Mouse (Mus musculus) left cerebral cortex, postnatal 10 days (tissue): Measurements from ENCODE around the gene Slc6a6. TPM values are rescaled to one million over a fixed set of nuclear protein-coding genes. Genes with fewer than 3 reads are reported as not detected.

Experiments used
- DNase-seq, 2 experiments: peaks; one replicate each; pipeline ENCODE4 v3.0.0; 2021 to 2022; ENCODE audit warnings: low spot score in 2 of 2, mixed read lengths in 1 of 2; ENCODE audit errors: extremely low spot score in 1 of 2
- intact Hi-C: fragments of 180-260 bp; cut with DNase I; formaldehyde crosslinking; loops from one replicate; pipeline ENCODE4 v1.15.1; 2025
- total RNA-seq, 2 experiments: library from RNA; stranded (reverse); gene quantifications; 2 replicates each; pipeline ENCODE4 v1.2.3; 2021

Gene Slc6a6
- total RNA-seq, 2 experiments from 2014 or later, result 198 to 215 TPM

GRCm38 (mm10) chr6:91690646-91691045 lies 6.8 kb downstream of the Slc6a6 start:
- no peak for DNase-seq
- intact Hi-C loops, result no loop called here

- no peak for DNase-seq
- intact Hi-C loops, result no loop called here
Observed at GRCm38 (mm10) chr6:91691576-91691975, 7.7 kb downstream of the Slc6a6 start.

- no peak for DNase-seq
- intact Hi-C loops, result no loop called here
Observed at GRCm38 (mm10) chr6:91693301-91693886, 9.5 kb downstream of the Slc6a6 start.

GRCm38 (mm10) chr6:91694610-91695009 lies 10.8 kb downstream of the Slc6a6 start:
- DNase-seq, result peak; percentile 46 to 83
- intact Hi-C loops, result no loop called here

GRCm38 (mm10) chr6:91698831-91699230 lies 15.0 kb downstream of the Slc6a6 start:
- intact Hi-C loops, result no loop called here
- no peak for DNase-seq

- DNase-seq, result no peak
- intact Hi-C loops, result no loop called here
Observed at GRCm38 (mm10) chr6:91699482-91700200, 15.8 kb downstream of the Slc6a6 start.

- DNase-seq, result no peak
- intact Hi-C loops, result no loop called here
Observed at GRCm38 (mm10) chr6:91700823-91701621, 17.2 kb downstream of the Slc6a6 start.

GRCm38 (mm10) chr6:91703459-91703858 lies 19.6 kb downstream of the Slc6a6 start:
- intact Hi-C loops, result no loop called here

GRCm38 (mm10) chr6:91704446-91704845 lies 20.6 kb downstream of the Slc6a6 start:
- DNase-seq, result no peak
- intact Hi-C loops, result no loop called here

More at GRCm38 (mm10) chr6:91703459-91703858, 19.6 kb downstream of the Slc6a6 start:
- DNase-seq, result no peak

GRCm38 (mm10) chr6:91705651-91706050 lies 21.8 kb downstream of the Slc6a6 start:
- DNase-seq, result no peak
- intact Hi-C loops, result no loop called here

GRCm38 (mm10) chr6:91706072-91706776 lies 22.4 kb downstream of the Slc6a6 start:
- no peak for DNase-seq
- intact Hi-C loops, result no loop called here

GRCm38 (mm10) chr6:91707276-91707885 lies 23.5 kb downstream of the Slc6a6 start:
- intact Hi-C loops, result no loop called here
- no peak for DNase-seq

GRCm38 (mm10) chr6:91707886-91708564 lies 24.2 kb downstream of the Slc6a6 start:
- DNase-seq, result no peak
- intact Hi-C loops, result no loop called here

- no peak for DNase-seq
- intact Hi-C loops, result no loop called here
Observed at GRCm38 (mm10) chr6:91708919-91709318, 25.1 kb downstream of the Slc6a6 start.

- intact Hi-C loops, result no loop called here
- DNase-seq, result no peak
Observed at GRCm38 (mm10) chr6:91710345-91710930, 26.6 kb downstream of the Slc6a6 start.

- intact Hi-C loops, result no loop called here
- DNase-seq, result no peak
Observed at GRCm38 (mm10) chr6:91712097-91712854, 28.4 kb downstream of the Slc6a6 start.

- DNase-seq, result peak in 1 of 2 experiments; percentile 73
- intact Hi-C loops, result no loop called here
Observed at GRCm38 (mm10) chr6:91712855-91713331, 29.0 kb downstream of the Slc6a6 start.
